Mouse (Mus musculus): ENCODE measurements around the gene Abcc4. TPM values are rescaled to one million over a fixed set of nuclear protein-coding genes. Genes with fewer than 3 reads are reported as not detected.
A peak's percentile ranks its signal among the peaks of the same experiment; 100 is the strongest.

The Abcc4 gene
- polyA plus RNA-seq, 1 experiment from 2014 or later = 3.3 TPM

DNA sequence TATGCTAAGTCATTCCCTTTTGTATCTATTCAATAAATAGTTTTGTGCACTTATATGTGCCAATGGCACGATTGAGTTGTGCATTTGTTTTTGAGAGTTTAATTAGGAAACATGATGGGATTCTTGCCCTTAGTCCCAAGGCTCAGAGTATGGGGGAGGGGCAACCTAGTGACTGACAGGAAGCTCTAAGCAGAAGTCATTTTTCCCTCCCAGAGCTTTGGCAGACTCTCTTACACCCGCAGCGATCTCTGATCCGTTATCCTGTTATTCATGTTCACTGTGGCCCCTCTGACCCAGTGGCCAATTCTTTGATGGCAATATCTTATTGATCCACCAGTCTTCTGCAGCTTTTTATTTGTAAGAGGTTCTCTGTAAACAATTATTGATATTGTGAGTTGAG lies 253.4 kb downstream of the Abcc4 start:
- DNase-seq (ENCODE audit: low spot score) = no peak

- DNase-seq (ENCODE audit: low spot score) = no peak
Observed at GRCm38 (mm10) chr14:118440155-118440554, 265.9 kb downstream of the Abcc4 start.

GRCm38 (mm10) chr14:118437156-118437931 lies 268.7 kb downstream of the Abcc4 start:
- DNase-seq (ENCODE audit: low spot score) = no peak

- peak; percentile 4 for DNase-seq (ENCODE audit: low spot score)
Observed at GRCm38 (mm10) chr14:118436791-118437155, 269.2 kb downstream of the Abcc4 start.

- DNase-seq (ENCODE audit: low spot score) = no peak
Observed at GRCm38 (mm10) chr14:118435676-118436330, 270.2 kb downstream of the Abcc4 start.

DNA sequence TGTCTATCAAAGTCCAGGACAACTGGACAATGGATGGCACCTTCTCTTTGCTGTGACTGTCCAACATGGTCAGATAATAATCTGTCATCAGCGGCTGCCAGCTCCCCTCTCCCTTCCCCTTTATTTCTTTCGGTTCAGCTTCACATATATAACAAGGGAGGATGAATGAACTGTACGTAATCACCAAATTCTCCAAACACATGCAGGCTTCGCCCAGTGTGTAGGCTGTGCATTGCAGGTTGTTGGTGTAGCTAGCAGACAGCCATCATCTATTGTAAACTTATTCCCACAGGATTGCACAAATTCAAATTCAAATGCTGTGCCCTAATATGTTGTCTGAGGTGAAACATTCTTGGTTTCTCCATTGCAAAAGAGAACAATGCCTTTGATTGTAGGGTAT lies 271.2 kb downstream of the Abcc4 start:
- DNase-seq (ENCODE audit: low spot score) = no peak

- DNase-seq (ENCODE audit: low spot score) = no peak
Observed at GRCm38 (mm10) chr14:118433848-118434247, 272.2 kb downstream of the Abcc4 start.

Small RNAs within 50 kb of the gene (microRNA-seq; reads per million reads assigned to microRNA genes)
- not detected for gene Mir6391 (ENCODE audit: borderline number of aligned reads)

Other genes with a start within 250 kb of the Abcc4 start
- gene Cldn10, start 81.7 kb upstream of the Abcc4 start, polyA plus RNA-seq (2015; fragmentation: Nextera tagmentation; extraction: Ambion mirVana) = 1.7 TPM in 2 replicates
- gene Dzip1, start 219.2 kb upstream of the Abcc4 start, polyA plus RNA-seq (2015; fragmentation: Nextera tagmentation; extraction: Ambion mirVana) = 17.6 and 23.6 TPM in 2 replicates
- gene Dnajc3, start 231.8 kb upstream of the Abcc4 start, polyA plus RNA-seq (2015; fragmentation: Nextera tagmentation; extraction: Ambion mirVana) = 70.1 and 70.8 TPM in 2 replicates

All from thymus, postnatal 0 days (tissue).